Mouse (Mus musculus) heart, embryonic 14.5 days (tissue): Measurements from ENCODE around the gene Samd11. TPM values are rescaled to one million over a fixed set of nuclear protein-coding genes. Genes with fewer than 3 reads are reported as not detected.

Source experiments
- ATAC-seq: fragments of 200-750 bp; cut with Nextera tagmentation; 2 replicates; pipeline ENCODE4 v1.8.0; 2017; ENCODE audit warnings: low read depth, moderate TSS enrichment; ENCODE audit not compliant: insufficient number of reproducible peaks, insufficient read depth, low FRiP score
- H3K27ac ChIP-seq, 2 experiments: fragments of 200-500 bp in 1 of 2; fragments of 300-500 bp in 1 of 2; sonication (generic) in 1 of 2; replicated peaks in 1 of 2; 2 replicates each; pipeline ENCODE4 v1.5.1; 2012 to 2014; ENCODE audit warnings: low read depth in 2 of 2, low read length in 2 of 2, control low read depth in 1 of 2, mild to moderate bottlenecking in 1 of 2, mixed read lengths in 1 of 2; ENCODE audit not compliant: control insufficient read depth in 1 of 2, insufficient read depth in 1 of 2
- H3K27me3 ChIP-seq: fragments of 300-500 bp; sonication (generic); 2 replicates; pipeline ENCODE4 v1.6.1; 2014; ENCODE audit warnings: mild to moderate bottlenecking, low read length, control low read depth; ENCODE audit not compliant: control insufficient read depth, insufficient read depth
- H3K36me3 ChIP-seq: fragments of 300-500 bp; sonication (generic); 2 replicates; pipeline ENCODE4 v1.6.1; 2014; ENCODE audit warnings: mild to moderate bottlenecking, control low read depth, low read length, mixed read lengths; ENCODE audit not compliant: control insufficient read depth, insufficient read depth
- H3K4me1 ChIP-seq, 2 experiments: fragments of 200-500 bp in 1 of 2; fragments of 300-500 bp in 1 of 2; sonication (generic) in 1 of 2; 2 replicates each; pipeline ENCODE4 v1.6.1; 2012 to 2014; ENCODE audit warnings: low read length in 2 of 2, control low read depth in 1 of 2, mixed read lengths in 1 of 2; ENCODE audit not compliant: control insufficient read depth in 2 of 2, insufficient read depth in 2 of 2
- H3K4me2 ChIP-seq: fragments of 300-500 bp; sonication (generic); 2 replicates; pipeline ENCODE4 v1.6.1; 2014; ENCODE audit warnings: mild to moderate bottlenecking, low read length
- H3K4me3 ChIP-seq, 2 experiments: fragments of 200-500 bp in 1 of 2; fragments of 300-500 bp in 1 of 2; sonication (generic) in 1 of 2; 2 replicates each; pipeline ENCODE4 v1.5.1; 2012 to 2014; ENCODE audit warnings: low read length in 2 of 2, mild to moderate bottlenecking in 2 of 2, control low read depth in 1 of 2, low read depth in 1 of 2, moderate library complexity in 1 of 2; ENCODE audit not compliant: control insufficient read depth in 1 of 2, insufficient read depth in 1 of 2
- H3K9ac ChIP-seq: fragments of 300-500 bp; sonication (generic); 2 replicates; pipeline ENCODE4 v1.6.1; 2014; ENCODE audit warnings: mild to moderate bottlenecking, low read length
- H3K9me3 ChIP-seq: fragments of 300-500 bp; sonication (generic); 2 replicates; pipeline ENCODE4 v1.6.1; 2016; ENCODE audit warnings: low read length, control low read depth; ENCODE audit not compliant: control insufficient read depth
- WGBS: fragments of 180-500 bp; shearing (Covaris S2); extraction: QIAGEN DNeasy Blood & Tissue Kit; methylation state at CpG from one replicate; pipeline ENCODE4 v1.1.7; 2014; 5-methylcytosine and 5-hydroxymethylcytosine counted together
- polyA plus RNA-seq: library from polyadenylated mRNA; unstranded; fragments of >200 nt; fragmentation: Nextera tagmentation; extraction: Ambion mirVana; gene quantifications from 2 replicates; pipeline ENCODE4 v1.2.1, GENCODE M21; 2014

Samd11 gene
- 0.40 and 0.41 TPM in 2 replicates for polyA plus RNA-seq

DNA sequence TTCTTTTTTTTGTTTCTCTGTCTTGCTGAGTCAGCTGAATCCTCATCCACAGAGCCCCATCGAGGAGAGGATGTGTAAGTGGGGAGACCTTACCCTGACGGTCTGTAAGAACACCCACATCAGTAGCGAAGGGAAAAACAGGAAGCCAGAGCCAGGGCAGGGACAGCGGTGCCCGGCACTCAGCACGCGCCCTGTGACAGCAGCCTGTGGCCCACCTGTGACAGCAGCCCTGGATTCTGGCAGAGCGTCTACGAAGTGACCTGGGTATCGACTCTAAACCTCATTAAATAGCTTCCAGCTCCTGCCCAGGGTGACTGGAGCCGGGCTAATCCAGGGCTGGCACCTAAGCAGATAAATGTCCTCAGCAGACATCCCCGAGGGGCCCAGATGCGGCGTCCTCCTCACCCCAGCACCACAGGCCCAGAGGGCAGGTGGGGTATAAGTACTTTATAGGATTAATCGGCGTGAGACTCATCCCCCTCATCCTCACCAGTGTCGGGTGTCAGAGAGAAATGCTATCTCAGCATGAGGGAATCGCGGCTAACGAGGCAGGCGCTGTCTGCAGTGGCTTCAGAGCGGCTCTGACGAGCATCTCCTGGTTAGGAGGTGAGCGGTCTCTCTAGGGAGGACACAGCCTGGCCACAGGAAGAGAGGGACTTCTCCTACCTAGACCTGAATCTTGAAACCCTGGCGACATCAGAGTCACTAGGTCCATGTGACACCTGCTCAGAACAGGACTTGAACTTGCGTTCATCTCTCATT lies at the start of gene Samd11:
TSS of gene Samd11 (minus strand) at position 580 of the 762 bp plus-strand sequence.
- Histone ChIP-seq H3K9me3 (no peaks in the 10 kb centered on the region), H3K4me3 (peak within 1 kb of the TSS; percentile 30 to 34), H3K4me1 (peaks cover 6 to 11% of the 10 kb centered on the region in 2 experiments), H3K9ac (0 out of 2 replicates have a peak within 1 kb of the TSS, but pooled peaks have one; percentile 30), H3K36me3 (no peaks in the 10 kb centered on the region), H3K4me2 (peak within 1 kb of the TSS; percentile 59), H3K27me3 (peaks cover 32% of the 10 kb centered on the region), H3K27ac (no peak within 1 kb of the TSS)
- WGBS = 6% methylated on average over 26 of the region's 26 CpGs
- ATAC-seq = no peak

DNA sequence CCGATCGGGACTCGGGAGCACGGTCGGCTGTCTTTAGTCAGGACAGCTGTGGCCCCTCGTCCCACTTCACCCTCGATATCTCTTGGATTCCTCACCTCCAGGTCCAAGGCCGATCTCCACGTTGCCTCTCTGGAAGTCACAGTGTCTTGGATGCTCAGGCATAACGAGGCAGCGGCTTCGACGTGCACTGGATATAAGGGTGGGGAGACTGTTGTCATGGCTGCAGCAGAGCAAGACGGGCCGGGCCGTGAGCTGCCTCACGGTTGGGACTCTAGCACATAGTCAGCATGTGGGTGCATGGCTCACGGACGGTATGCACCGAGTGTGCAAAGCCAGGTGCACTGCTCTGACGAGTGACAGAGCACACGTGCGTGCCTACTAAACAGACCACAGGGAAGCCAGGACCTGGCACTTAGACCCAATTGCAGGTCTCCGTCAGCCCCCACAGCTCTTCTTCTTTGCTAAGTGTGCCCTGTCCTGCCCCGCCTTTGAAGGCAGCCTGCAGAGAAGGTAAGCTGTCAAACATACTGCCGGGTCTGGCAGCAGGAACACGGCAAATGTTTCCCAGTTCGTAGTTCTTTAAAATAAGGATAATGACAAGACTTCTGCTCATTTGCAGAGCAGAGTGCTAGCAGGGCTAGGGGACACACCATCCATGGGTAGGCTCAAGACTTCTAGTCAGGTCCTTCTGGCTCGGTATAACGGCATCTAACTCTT lies 938 bp downstream of the Samd11 start:
- Histone ChIP-seq H3K36me3 (no peaks in the 10 kb centered on the region), H3K4me3 (peak overlapping the region; percentile 30 to 34), H3K27ac (no peak overlapping the region), H3K9me3 (no peaks in the 10 kb centered on the region), H3K9ac (0 out of 2 replicates have a peak overlapping the region, but pooled peaks have one; percentile 30), H3K27me3 (peaks cover 32% of the 10 kb centered on the region), H3K4me2 (peak overlapping the region; percentile 59), H3K4me1 (peaks cover 7 to 13% of the 10 kb centered on the region in 2 experiments)
- peak; percentile 60 for ATAC-seq
- WGBS = 3% methylated on average over 30 of the region's 30 CpGs

DNA sequence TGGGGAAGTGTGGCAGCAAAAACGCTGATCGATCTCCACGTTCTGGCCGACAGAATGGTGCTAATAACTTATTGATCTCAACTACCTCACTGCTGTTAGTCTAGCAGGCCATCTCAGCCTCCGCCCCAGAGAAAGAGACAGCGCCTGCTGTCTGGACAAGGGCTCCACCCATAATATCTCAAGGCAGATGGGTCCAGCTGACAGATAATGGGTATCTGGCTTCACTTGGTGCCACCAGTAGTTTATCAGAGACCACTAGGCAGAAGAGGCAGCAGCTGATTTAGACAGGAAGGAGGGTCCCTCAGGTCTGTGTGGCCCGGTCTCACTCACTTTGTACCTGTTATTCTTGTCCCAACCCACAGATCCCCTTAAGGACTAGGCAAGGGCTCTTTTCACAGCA lies 2.4 kb downstream of the Samd11 start:
- no peaks in the 10 kb centered on the region for H3K9me3 ChIP-seq
- no peak overlapping the region for H3K9ac ChIP-seq
- peaks cover 10 to 14% of the 10 kb centered on the region in 2 experiments for H3K4me1 ChIP-seq
- ATAC-seq = no peak
- no peak overlapping the region for H3K4me3 ChIP-seq
- 43% methylated on average over 7 of the region's 7 CpGs for WGBS
- H3K27ac ChIP-seq = no peak overlapping the region
- peaks cover 11% of the 10 kb centered on the region for H3K36me3 ChIP-seq
- no peak overlapping the region for H3K4me2 ChIP-seq
- H3K27me3 ChIP-seq = peaks cover 32% of the 10 kb centered on the region

DNA sequence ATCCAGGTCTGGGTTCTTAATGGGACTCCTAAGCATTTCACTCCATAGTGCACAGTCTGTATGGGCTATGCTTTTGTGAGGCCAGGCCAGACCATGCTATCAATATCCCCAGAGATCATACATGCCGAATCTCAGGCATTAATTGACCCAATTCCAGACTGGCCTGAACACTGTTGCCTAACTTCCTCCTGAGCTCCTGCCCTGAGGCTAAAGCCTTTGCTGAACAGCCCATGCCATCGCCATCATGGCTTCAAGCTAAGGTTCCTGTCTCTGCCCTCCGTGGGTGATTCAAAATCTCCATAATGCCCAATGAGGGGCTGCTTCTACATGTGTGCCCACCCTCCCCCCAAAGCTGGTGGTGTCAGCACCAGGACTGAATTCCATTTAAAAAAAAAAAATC lies 2.8 kb downstream of the Samd11 start:
- 47% methylated on average over 3 of the region's 3 CpGs for WGBS
- Histone ChIP-seq H3K36me3 (peaks cover 15% of the 10 kb centered on the region), H3K27me3 (peaks cover 32% of the 10 kb centered on the region), H3K27ac (no peak overlapping the region), H3K9ac (no peak overlapping the region), H3K4me1 (peaks cover 10 to 14% of the 10 kb centered on the region in 2 experiments), H3K4me2 (no peak overlapping the region), H3K9me3 (no peaks in the 10 kb centered on the region), H3K4me3 (no peak overlapping the region)
- ATAC-seq = no peak

DNA sequence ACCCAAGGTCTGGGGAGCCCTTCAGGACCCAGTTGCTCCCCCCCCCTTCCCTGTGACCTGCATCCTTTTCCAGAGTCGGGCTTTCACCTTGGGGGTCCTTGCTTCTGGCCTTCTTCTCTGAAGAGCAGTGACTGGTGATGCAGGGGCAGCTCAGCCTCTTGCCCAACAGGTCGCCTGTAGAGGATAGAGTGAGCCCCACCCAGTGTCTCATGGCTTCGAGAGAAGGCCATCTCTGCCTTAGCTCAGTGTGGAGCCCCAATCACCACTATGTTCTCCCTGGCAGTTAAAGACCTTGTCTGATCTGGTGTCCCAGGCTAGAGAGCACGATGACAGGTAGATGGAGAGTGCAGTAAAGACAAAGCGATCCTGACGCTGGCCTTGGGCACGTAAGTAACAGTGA lies 3.3 kb downstream of the Samd11 start:
- WGBS = 30% methylated on average over 7 of the region's 7 CpGs
- no peak for ATAC-seq
- no peak overlapping the region for H3K4me2 ChIP-seq

DNA sequence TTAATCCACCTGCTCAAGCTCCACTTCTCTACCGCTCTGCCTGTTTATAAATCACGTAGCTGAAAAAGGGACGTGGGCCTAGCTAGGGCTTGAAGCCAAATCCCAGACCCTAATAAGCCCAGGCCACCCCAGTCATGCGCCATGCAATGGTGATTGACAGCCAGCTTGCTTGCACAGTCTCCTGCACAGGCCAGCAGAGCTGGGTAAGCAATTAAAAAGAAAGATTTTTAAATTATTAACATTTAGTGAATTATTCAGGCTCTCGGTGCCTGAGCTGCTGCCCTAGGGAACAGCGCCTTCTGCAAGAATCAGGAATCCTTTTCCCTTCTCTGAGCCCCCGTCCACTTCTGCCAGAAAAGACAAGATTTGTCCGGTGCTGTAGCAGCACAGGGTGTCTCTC lies 4.4 kb downstream of the Samd11 start:
- no peaks in the 10 kb centered on the region for H3K9me3 ChIP-seq
- H3K9ac ChIP-seq = no peak overlapping the region
- WGBS = 80% methylated on average over 8 of the region's 8 CpGs
- ATAC-seq = no peak
- H3K27ac ChIP-seq = no peak overlapping the region
- H3K4me1 ChIP-seq = peaks cover 10 to 14% of the 10 kb centered on the region in 2 experiments
- peaks cover 32% of the 10 kb centered on the region for H3K27me3 ChIP-seq
- no peak overlapping the region for H3K4me3 ChIP-seq
- no peak overlapping the region for H3K4me2 ChIP-seq
- H3K36me3 ChIP-seq = peaks cover 30% of the 10 kb centered on the region

More for the DNA sequence above, 3.3 kb downstream of the Samd11 start:
- Histone ChIP-seq H3K4me3 (no peak overlapping the region), H3K36me3 (peaks cover 20% of the 10 kb centered on the region), H3K9ac (no peak overlapping the region), H3K9me3 (no peaks in the 10 kb centered on the region), H3K4me1 (peaks cover 10 to 14% of the 10 kb centered on the region in 2 experiments), H3K27me3 (peaks cover 32% of the 10 kb centered on the region), H3K27ac (no peak overlapping the region)

DNA sequence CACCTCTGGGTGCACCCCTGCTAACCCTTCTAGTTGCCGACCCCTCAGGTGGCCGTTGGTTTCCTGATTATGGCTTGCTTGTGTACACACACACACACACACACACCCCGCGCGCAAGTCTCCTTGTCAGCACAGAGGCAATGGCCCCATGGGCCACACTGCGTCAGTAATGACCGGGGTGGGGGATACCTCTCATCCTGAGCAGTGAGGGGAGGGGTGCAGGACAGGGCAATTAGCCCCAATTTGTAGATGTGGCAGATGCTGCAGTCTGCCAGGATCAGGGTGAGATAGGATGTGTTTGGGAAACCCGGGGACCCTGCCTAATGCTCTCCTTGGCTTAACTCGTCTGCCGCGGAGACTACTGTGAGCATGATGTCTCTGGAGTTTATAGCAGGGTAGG lies 5.9 kb downstream of the Samd11 start:
- ATAC-seq = no peak
- Histone ChIP-seq H3K4me3 (no peak overlapping the region), H3K9ac (no peak overlapping the region), H3K4me2 (no peak overlapping the region), H3K9me3 (no peaks in the 10 kb centered on the region), H3K4me1 (peaks cover 6 to 7% of the 10 kb centered on the region in 2 experiments; a peak in 3 of 4 replicates), H3K36me3 (peaks cover 45% of the 10 kb centered on the region), H3K27ac (no peak overlapping the region), H3K27me3 (peaks cover 19% of the 10 kb centered on the region)
- 50% methylated on average over 11 of the region's 11 CpGs for WGBS
